Mouse (Mus musculus): ENCODE measurements around the gene Zic1.

- TF ChIP-seq CTCF (IDR thresholded peaks at IDR 0.05; ENCODE audit: borderline replicate concordance, insufficient read depth, low read depth, low read length) (no peak), POLR2A (IDR thresholded peaks at IDR 0.05; ENCODE audit: borderline replicate concordance, insufficient read depth, low read length) (no peak)
Observed at GRCm38 (mm10) chr9:91399976-91400375, 34.4 kb upstream of the Zic1 start.

Data from cerebellum, adult 2 months (tissue).